Comparison of ENCODE assay signal across 33 mouse cellular contexts in the genomic region with DNA sequence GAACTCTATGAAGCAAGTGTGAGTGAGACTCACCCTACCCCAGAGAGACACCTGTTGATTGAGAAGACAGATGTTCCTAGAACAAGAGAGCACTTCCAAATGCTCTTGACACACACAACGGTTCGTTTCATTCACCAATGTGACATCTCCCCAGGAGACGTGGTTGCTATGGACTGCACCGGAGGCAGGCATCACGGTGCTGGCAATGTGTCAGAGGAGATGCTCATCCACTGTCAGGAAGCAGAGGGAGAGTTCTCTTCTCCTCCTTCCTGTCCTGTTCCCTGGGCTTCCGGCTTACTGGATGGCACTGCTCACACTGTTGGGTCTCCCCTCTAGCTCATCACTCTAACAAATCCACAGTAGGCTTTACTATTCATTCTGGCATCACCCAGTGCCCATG. TPM values are rescaled to one million over a fixed set of nuclear protein-coding genes. Genes with fewer than 3 reads are reported as not detected.
A peak's percentile ranks its signal among the peaks of the same experiment; 100 is the strongest.
DNase-seq lines count a peak whose midpoint lies in the region; ATAC-seq and TF ChIP-seq lines count a peak whose summit lies in the region.
"Had no signal": no experiment of that assay in that cellular context is flagged by ENCODE, and none has a peak within 500 bp of the region (broad histone marks: within the 10 kb centered on the region; RNA-seq: fewer than 3 reads in every experiment).

No protein-coding gene starts in this region.

- no peak overlapping the region for H3K4me2 ChIP-seq in hindbrain, postnatal 0 days (ENCODE audit: low read depth, low read length)
- no peak overlapping the region for H3K4me2 ChIP-seq in hindbrain, embryonic 11.5 days (replicated peaks; ENCODE audit: low read depth, low read length)
- H3K4me2 ChIP-seq in intestine, embryonic 15.5 days (replicated peaks), result no peak overlapping the region
- H3K4me2 ChIP-seq: embryonic facial prominence, embryonic 13.5 days; forebrain, embryonic 12.5 days; heart, embryonic 11.5 days; hindbrain, embryonic 13.5 days had no signal

- no peak for TF ChIP-seq CTCF in hindbrain, postnatal 0 days (IDR thresholded peaks at IDR 0.05; ENCODE audit: low read depth)

- no peaks in the 10 kb centered on the region for H3K27me3 ChIP-seq in hindbrain, postnatal 0 days (ENCODE audit: insufficient read depth, low read length)
- H3K27me3 ChIP-seq in hindbrain, embryonic 11.5 days (ENCODE audit: control insufficient read depth, insufficient read depth, low read length), result no peaks in the 10 kb centered on the region
- H3K27me3 ChIP-seq in intestine, embryonic 15.5 days (replicated peaks), result no peaks in the 10 kb centered on the region
- H3K27me3 ChIP-seq: embryonic facial prominence, embryonic 13.5 days; forebrain, embryonic 12.5 days; hindbrain, embryonic 13.5 days had no signal

- DNase-seq in cerebellum, postnatal 10 days, result peak; percentile 66 to 67
- no peak for DNase-seq in cerebellum, adult 18-20 months
- DNase-seq in hindbrain, postnatal 0 days (ENCODE audit: low spot score), result peak; percentile 53
- DNase-seq in hindbrain, embryonic 11.5 days (ENCODE audit: low spot score), result no peak
- peak; percentile 18 for DNase-seq in brain, adult 2 months (ENCODE audit: low read depth, low spot score)
- DNase-seq: adrenal gland, adult 8-10 months; adrenal gland, postnatal 25 days; cerebellum, adult 11 months; cerebellum, adult 8-10 months; cerebellum, postnatal 25 days; gastrocnemius, postnatal 14 days; heart, adult 11 months; kidney, adult 11 months had no signal

- no peaks in the 10 kb centered on the region for H3K36me3 ChIP-seq in hindbrain, postnatal 0 days (ENCODE audit: insufficient read depth, low read length)
- no peaks in the 10 kb centered on the region for H3K36me3 ChIP-seq in hindbrain, embryonic 11.5 days (ENCODE audit: control insufficient read depth, insufficient read depth, low read length)
- no peaks in the 10 kb centered on the region for H3K36me3 ChIP-seq in intestine, embryonic 15.5 days
- H3K36me3 ChIP-seq: embryonic facial prominence, embryonic 13.5 days; forebrain, embryonic 12.5 days; hindbrain, embryonic 13.5 days had no signal

- H3K4me1 ChIP-seq in hindbrain, postnatal 0 days (ENCODE audit: insufficient read depth, low read length), result no peaks in the 10 kb centered on the region
- H3K4me1 ChIP-seq in hindbrain, embryonic 11.5 days (replicated peaks; ENCODE audit: control insufficient read depth, insufficient read depth, low read length), result no peaks in the 10 kb centered on the region
- no peaks in the 10 kb centered on the region for H3K4me1 ChIP-seq in intestine, embryonic 15.5 days (replicated peaks)
- H3K4me1 ChIP-seq: embryonic facial prominence, embryonic 13.5 days had no signal

- H3K4me3 ChIP-seq in hindbrain, postnatal 0 days (ENCODE audit: low read length), result no peak overlapping the region
- H3K4me3 ChIP-seq in hindbrain, embryonic 11.5 days (ENCODE audit: low read depth, low read length), result no peak overlapping the region
- no peak overlapping the region for H3K4me3 ChIP-seq in intestine, embryonic 15.5 days (replicated peaks)
- H3K4me3 ChIP-seq: embryonic facial prominence, embryonic 13.5 days; erythroblast, embryonic 14.5 days; forebrain, embryonic 12.5 days; gastrocnemius, adult 2 months; hindbrain, embryonic 13.5 days had no signal

- H3K9me3 ChIP-seq in hindbrain, postnatal 0 days (ENCODE audit: low read length), result no peaks in the 10 kb centered on the region
- H3K9me3 ChIP-seq in hindbrain, embryonic 11.5 days (ENCODE audit: control insufficient read depth, low read length), result no peaks in the 10 kb centered on the region
- H3K9me3 ChIP-seq in intestine, embryonic 15.5 days, result no peaks in the 10 kb centered on the region
- H3K9me3 ChIP-seq: embryonic facial prominence, embryonic 13.5 days; forebrain, embryonic 12.5 days; hindbrain, embryonic 13.5 days had no signal

- 20% methylated on average over 6 of the region's 6 CpGs for WGBS in hindbrain, postnatal 0 days
- 63% methylated on average over 6 of the region's 6 CpGs for WGBS in hindbrain, embryonic 11.5 days
- WGBS in intestine, embryonic 15.5 days, result 75% methylated on average over 6 of the region's 6 CpGs

- no peak overlapping the region for H3K9ac ChIP-seq in hindbrain, postnatal 0 days (replicated peaks; ENCODE audit: low read length)
- H3K9ac ChIP-seq in hindbrain, embryonic 11.5 days (ENCODE audit: low read depth, low read length), result no peak overlapping the region
- no peak overlapping the region for H3K9ac ChIP-seq in intestine, embryonic 15.5 days
- H3K9ac ChIP-seq: embryonic facial prominence, embryonic 13.5 days; forebrain, embryonic 12.5 days; hindbrain, embryonic 13.5 days had no signal

- ATAC-seq in hindbrain, postnatal 0 days, result no peak
- no peak for ATAC-seq in hindbrain, embryonic 11.5 days (ENCODE audit: low FRiP score)
- no peak for ATAC-seq in intestine, embryonic 15.5 days
- ATAC-seq: activated CD4-positive, CD25-positive, alpha-beta regulatory T cell, adult 4 months; forebrain, embryonic 16.5 days; hindbrain, embryonic 16.5 days; inflammation-experienced regulatory T-cells, adult 6 months had no signal

- H3K27ac ChIP-seq in hindbrain, postnatal 0 days, result no peak overlapping the region
- H3K27ac ChIP-seq in hindbrain, embryonic 11.5 days (ENCODE audit: low read depth, low read length), result no peak overlapping the region
- H3K27ac ChIP-seq in intestine, embryonic 15.5 days, result no peak overlapping the region
- H3K27ac ChIP-seq: embryonic facial prominence, embryonic 13.5 days; forebrain, embryonic 12.5 days; gastrocnemius, adult 2 months; hindbrain, embryonic 13.5 days had no signal

RNA-seq across cellular contexts. Expression of gene Bpifb4, which starts 4.7 kb away (rescaled TPM):
- total RNA-seq in hindbrain, postnatal 0 days (2014; rRNA removed), result not detected in 2 replicates
- polyA plus RNA-seq in hindbrain, postnatal 0 days (2015; fragmentation: Nextera tagmentation; extraction: Ambion mirVana), result 0.16 TPM in 1 of 2 replicates, not detected in the other
- not detected in 2 replicates for polyA plus RNA-seq in hindbrain, embryonic 11.5 days (2014; fragmentation: Nextera tagmentation; extraction: Ambion mirVana)
- not detected in 2 replicates for polyA plus RNA-seq in intestine, embryonic 15.5 days (2015; fragmentation: Nextera tagmentation; extraction: Ambion mirVana)
- total RNA-seq: adrenal gland, postnatal 25 days; common myeloid progenitor, adult 5-6 weeks; ES-E14; gastrocnemius, adult 2 months; gastrocnemius, postnatal 14 days; gastrocnemius, postnatal 4 days; heart, adult 8-10 months; heart, postnatal 25 days; hematopoietic stem cell, adult 5-6 weeks had no signal
- polyA plus RNA-seq: activated CD4-positive, CD25-positive, alpha-beta regulatory T cell, adult 4 months; embryonic facial prominence, embryonic 13.5 days; erythroblast, embryonic 14.5 days; forebrain, embryonic 12.5 days; forebrain, embryonic 16.5 days; heart, embryonic 11.5 days; heart, embryonic 14.5 days; heart, postnatal 0 days; hindbrain, embryonic 13.5 days; hindbrain, embryonic 16.5 days; inflammation-experienced regulatory T-cells, adult 6 months had no signal

RNA-seq across cellular contexts. Expression of gene Bpifb3, which starts 15.3 kb away (rescaled TPM):
- total RNA-seq in hindbrain, postnatal 0 days (2014; rRNA removed), result not detected in 2 replicates
- polyA plus RNA-seq in hindbrain, postnatal 0 days (2015; fragmentation: Nextera tagmentation; extraction: Ambion mirVana), result not detected in 2 replicates
- polyA plus RNA-seq in hindbrain, embryonic 11.5 days (2014; fragmentation: Nextera tagmentation; extraction: Ambion mirVana), result 0.08 and 0.09 TPM in 2 replicates
- polyA plus RNA-seq in intestine, embryonic 15.5 days (2015; fragmentation: Nextera tagmentation; extraction: Ambion mirVana), result not detected in 2 replicates
- total RNA-seq: adrenal gland, adult 8-10 months; adrenal gland, postnatal 25 days; common myeloid progenitor, adult 5-6 weeks; ES-E14; gastrocnemius, adult 2 months; gastrocnemius, postnatal 14 days; gastrocnemius, postnatal 4 days; heart, adult 8-10 months; heart, postnatal 25 days; hematopoietic stem cell, adult 5-6 weeks had no signal
- polyA plus RNA-seq: activated CD4-positive, CD25-positive, alpha-beta regulatory T cell, adult 4 months; embryonic facial prominence, embryonic 13.5 days; erythroblast, embryonic 14.5 days; forebrain, embryonic 12.5 days; forebrain, embryonic 16.5 days; heart, embryonic 11.5 days; heart, embryonic 14.5 days; heart, postnatal 0 days; inflammation-experienced regulatory T-cells, adult 6 months had no signal

RNA-seq across cellular contexts. Expression of gene Bpifb6, which starts 33.1 kb away (rescaled TPM):
- not detected in 2 replicates for total RNA-seq in hindbrain, postnatal 0 days (2014; rRNA removed)
- 0.14 and 0.24 TPM in 2 replicates for polyA plus RNA-seq in hindbrain, postnatal 0 days (2015; fragmentation: Nextera tagmentation; extraction: Ambion mirVana)
- polyA plus RNA-seq in hindbrain, embryonic 11.5 days (2014; fragmentation: Nextera tagmentation; extraction: Ambion mirVana), result 0.08 TPM in 1 of 2 replicates, not detected in the other
- not detected in 2 replicates for polyA plus RNA-seq in intestine, embryonic 15.5 days (2015; fragmentation: Nextera tagmentation; extraction: Ambion mirVana)
- total RNA-seq: common myeloid progenitor, adult 5-6 weeks; ES-E14; gastrocnemius, adult 2 months; gastrocnemius, postnatal 14 days; gastrocnemius, postnatal 4 days; heart, adult 8-10 months; heart, postnatal 25 days; hematopoietic stem cell, adult 5-6 weeks had no signal
- polyA plus RNA-seq: activated CD4-positive, CD25-positive, alpha-beta regulatory T cell, adult 4 months; embryonic facial prominence, embryonic 13.5 days; erythroblast, embryonic 14.5 days; forebrain, embryonic 12.5 days; forebrain, embryonic 16.5 days; heart, embryonic 11.5 days; heart, embryonic 14.5 days; heart, postnatal 0 days; hindbrain, embryonic 13.5 days; hindbrain, embryonic 16.5 days; inflammation-experienced regulatory T-cells, adult 6 months had no signal

RNA-seq across cellular contexts. Expression of gene Bpifa6, which starts 41.4 kb away (rescaled TPM):
- total RNA-seq in hindbrain, postnatal 0 days (2014; rRNA removed), result not detected in 2 replicates
- polyA plus RNA-seq in hindbrain, postnatal 0 days (2015; fragmentation: Nextera tagmentation; extraction: Ambion mirVana), result not detected in 2 replicates
- not detected in 2 replicates for polyA plus RNA-seq in hindbrain, embryonic 11.5 days (2014; fragmentation: Nextera tagmentation; extraction: Ambion mirVana)
- not detected in 2 replicates for polyA plus RNA-seq in intestine, embryonic 15.5 days (2015; fragmentation: Nextera tagmentation; extraction: Ambion mirVana)
- total RNA-seq: adrenal gland, postnatal 25 days; common myeloid progenitor, adult 5-6 weeks; ES-E14; gastrocnemius, adult 2 months; gastrocnemius, postnatal 14 days; gastrocnemius, postnatal 4 days; heart, adult 8-10 months; heart, postnatal 25 days; hematopoietic stem cell, adult 5-6 weeks had no signal
- polyA plus RNA-seq: activated CD4-positive, CD25-positive, alpha-beta regulatory T cell, adult 4 months; embryonic facial prominence, embryonic 13.5 days; erythroblast, embryonic 14.5 days; forebrain, embryonic 12.5 days; forebrain, embryonic 16.5 days; frontal cortex, adult 2 months; heart, embryonic 11.5 days; heart, embryonic 14.5 days; heart, postnatal 0 days; hindbrain, embryonic 13.5 days; hindbrain, embryonic 16.5 days; inflammation-experienced regulatory T-cells, adult 6 months had no signal

RNA-seq across cellular contexts. Expression of gene Bpifb2, which starts 58.5 kb away (rescaled TPM):
- 0.25 and 0.26 TPM in 2 replicates for total RNA-seq in hindbrain, postnatal 0 days (2014; rRNA removed)
- polyA plus RNA-seq in hindbrain, postnatal 0 days (2015; fragmentation: Nextera tagmentation; extraction: Ambion mirVana), result 0.29 and 0.49 TPM in 2 replicates
- polyA plus RNA-seq in hindbrain, embryonic 11.5 days (2014; fragmentation: Nextera tagmentation; extraction: Ambion mirVana), result not detected in 2 replicates
- not detected in 2 replicates for polyA plus RNA-seq in intestine, embryonic 15.5 days (2015; fragmentation: Nextera tagmentation; extraction: Ambion mirVana)
- total RNA-seq: adrenal gland, postnatal 25 days; common myeloid progenitor, adult 5-6 weeks; ES-E14; gastrocnemius, adult 2 months; gastrocnemius, postnatal 14 days; gastrocnemius, postnatal 4 days; heart, adult 8-10 months; heart, postnatal 25 days; hematopoietic stem cell, adult 5-6 weeks had no signal
- polyA plus RNA-seq: activated CD4-positive, CD25-positive, alpha-beta regulatory T cell, adult 4 months; embryonic facial prominence, embryonic 13.5 days; erythroblast, embryonic 14.5 days; forebrain, embryonic 12.5 days; forebrain, embryonic 16.5 days; heart, embryonic 11.5 days; heart, embryonic 14.5 days; heart, postnatal 0 days; hindbrain, embryonic 13.5 days; inflammation-experienced regulatory T-cells, adult 6 months had no signal

Comparison
In these comparisons a context has a peak if more than half of its experiments do, and no peak if none do; other contexts are left out.
1. DNase-seq: peak in cerebellum, postnatal 10 days (2 of 2), hindbrain, postnatal 0 days (single experiment) and brain, adult 2 months (single experiment); none in cerebellum, adult 18-20 months (0 of 2) and hindbrain, embryonic 11.5 days (single experiment).